Mouse (Mus musculus): ENCODE measurements around the gene Pik3r6. TPM values are rescaled to one million over a fixed set of nuclear protein-coding genes. Genes with fewer than 3 reads are reported as not detected.

The Pik3r6 gene
- total RNA-seq, 2 experiments from 2014 or later = 1.5 to 1.7 TPM

DNA sequence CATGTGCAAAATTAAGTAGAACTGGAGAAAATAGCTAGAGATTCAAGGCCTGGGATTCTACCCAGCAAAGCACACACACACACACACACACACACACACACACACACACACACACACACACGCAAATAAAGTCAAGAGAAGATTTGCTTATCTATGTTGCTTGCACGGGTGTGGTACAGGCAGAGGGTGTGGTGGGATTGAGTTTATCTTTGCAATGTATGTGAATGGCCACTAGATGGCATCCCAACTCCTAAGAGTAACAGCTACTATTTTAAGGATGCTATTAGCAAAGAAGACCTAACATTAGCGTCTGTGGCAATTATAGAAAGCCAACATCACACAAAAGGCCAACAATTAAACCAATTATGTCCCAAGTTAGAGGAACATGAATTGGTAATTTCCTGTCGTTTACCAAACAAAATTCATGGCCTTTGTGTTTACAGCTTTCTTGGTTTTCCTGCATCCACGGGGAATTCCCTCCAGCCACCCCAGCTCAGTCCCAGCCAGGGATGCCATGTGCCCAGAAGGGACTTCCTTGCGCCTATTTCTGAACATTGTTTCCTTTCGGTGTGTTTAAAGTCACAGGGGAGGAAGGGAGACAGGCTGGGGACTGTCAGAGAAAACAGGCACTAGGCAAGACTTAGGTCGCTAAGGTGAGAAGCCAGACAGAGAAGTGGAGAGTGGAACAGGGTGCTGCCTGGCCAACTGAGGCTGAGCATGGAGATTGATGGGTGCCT, 17.4 kb upstream of the Pik3r6 start:
- no peak; the same call in 1 of the 2 replicates for ATAC-seq (replicated peaks; ENCODE audit: low FRiP score, poor library complexity, severe bottlenecking)

DNA sequence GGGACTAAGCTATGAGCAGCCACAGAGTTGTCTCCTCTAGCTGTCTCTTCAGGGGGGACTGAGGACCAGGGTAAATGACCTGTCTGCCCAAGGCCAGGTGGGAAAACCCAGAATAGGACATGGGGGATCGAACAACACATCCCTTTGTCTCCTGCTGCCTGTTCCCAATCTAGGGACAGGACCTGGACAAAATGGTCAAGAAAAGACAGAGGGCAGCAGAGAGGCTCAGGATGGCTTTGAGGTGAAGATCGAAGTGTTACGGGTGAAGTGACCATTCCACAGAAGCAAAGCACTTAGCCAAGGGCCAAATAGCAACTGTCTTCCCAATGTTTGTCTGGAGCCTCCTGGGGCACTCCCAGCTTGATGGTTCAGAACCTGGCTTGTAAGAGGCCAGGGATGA, 16.7 kb upstream of the Pik3r6 start:
- no peak for ATAC-seq (replicated peaks; ENCODE audit: low FRiP score, poor library complexity, severe bottlenecking)

DNA sequence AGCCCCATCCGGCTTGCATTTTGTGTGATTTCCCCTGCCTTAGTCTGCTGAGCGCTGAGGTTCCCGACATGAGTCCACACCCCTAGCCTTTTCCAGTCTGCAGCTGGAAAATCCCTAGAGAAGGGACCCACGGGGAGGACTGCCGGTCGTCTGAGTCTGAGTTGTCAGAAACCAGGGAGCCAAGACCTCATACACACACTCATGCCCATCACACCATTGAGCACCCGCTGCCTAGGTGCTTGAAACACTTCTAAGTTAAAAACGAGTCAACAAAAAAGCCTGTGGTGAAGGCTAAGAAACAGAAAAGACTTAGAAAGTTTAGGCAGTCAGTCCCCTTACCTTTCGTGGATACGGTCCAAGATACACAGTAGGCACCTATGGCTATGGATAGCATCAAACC, 15.1 kb upstream of the Pik3r6 start:
- no peak for ATAC-seq (replicated peaks; ENCODE audit: low FRiP score, poor library complexity, severe bottlenecking)

DNA sequence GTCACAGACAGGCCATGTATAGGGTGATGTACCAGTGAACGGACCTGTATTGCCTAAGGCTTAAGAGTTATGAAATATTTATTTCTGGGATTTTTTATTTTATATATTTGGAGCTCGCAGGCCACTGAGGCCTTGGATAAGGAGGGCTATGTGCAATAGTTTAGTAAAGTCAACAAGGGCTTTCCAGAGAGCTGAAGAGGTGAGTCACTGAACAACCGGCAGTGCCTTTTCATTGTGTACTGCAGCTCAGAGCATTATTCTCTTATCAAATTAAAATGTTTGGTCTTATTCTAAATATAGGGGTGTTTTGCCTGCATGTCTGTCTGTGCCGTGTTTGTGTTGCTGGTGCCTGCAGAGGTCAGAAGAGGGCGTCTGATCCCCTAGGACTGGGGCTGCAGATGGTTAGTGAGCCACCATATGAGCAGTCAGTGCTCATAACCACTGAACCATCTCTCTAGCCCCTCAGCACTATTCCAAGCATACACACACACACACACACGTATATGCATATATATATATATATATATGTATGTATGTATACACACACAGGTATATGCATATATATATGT, 14.5 kb upstream of the Pik3r6 start:
- ATAC-seq (replicated peaks; ENCODE audit: low FRiP score, poor library complexity, severe bottlenecking) = no peak

DNA sequence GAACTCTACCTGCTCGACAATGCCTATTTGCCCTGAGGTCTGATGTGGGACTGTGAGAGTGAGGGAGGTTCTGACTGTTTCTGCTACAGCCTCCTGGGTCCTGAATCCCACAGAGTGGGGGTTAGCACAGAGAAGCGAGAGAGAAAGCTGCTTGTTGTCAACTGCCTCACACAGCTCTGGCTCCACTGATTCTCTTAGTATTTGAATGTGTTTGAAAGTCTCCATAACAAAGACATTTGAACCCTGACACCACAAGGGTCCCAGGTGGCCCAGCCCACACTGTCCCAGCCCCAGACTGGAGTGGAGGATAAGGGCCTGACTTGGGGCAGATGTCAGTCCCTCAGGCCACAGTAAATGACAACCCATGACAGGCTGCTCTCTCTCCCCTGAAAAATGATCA, 13.6 kb upstream of the Pik3r6 start:
- no peak for ATAC-seq (replicated peaks; ENCODE audit: low FRiP score, poor library complexity, severe bottlenecking)

DNA sequence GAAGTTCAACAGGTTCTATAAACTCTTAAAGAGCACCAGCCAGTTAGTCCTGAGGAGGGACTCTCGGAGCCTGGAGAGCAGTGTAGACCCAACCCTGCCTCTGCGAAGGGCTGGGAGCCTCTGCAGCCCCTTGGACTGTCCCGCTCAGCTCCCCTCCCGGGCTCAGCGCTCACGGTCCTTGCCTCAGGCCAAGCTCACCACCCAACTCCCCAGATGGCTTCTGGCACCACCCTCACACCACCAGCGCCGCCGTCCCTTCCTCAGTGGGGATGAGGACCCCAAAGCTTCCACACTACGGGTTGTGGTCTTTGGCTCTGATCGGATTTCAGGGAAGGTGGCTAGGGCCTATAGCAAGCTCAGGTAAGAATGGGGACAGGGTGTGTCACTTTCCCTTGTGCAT, 10.2 kb upstream of the Pik3r6 start:
- ATAC-seq (replicated peaks; ENCODE audit: low FRiP score, poor library complexity, severe bottlenecking) = no peak

DNA sequence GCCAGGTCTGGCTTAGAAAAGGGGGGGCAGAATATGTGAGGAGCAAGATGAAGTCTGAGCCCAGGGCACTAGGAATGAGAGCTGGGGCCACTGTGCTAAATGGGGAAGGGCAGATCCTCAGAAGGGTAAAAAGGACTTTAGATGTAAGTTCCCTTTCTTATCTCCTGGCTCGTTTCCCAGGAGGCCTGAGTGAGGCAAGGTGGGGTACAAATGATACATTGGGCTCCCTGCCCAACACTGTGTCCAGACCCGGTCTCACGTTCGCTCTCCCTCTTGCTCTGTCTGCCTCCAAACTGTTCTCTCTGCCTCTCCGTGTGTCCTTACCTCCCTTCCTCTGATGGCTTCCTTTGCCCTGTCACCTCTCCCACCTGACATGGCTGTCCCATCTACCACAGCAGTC, 9.1 kb upstream of the Pik3r6 start:
- ATAC-seq (replicated peaks; ENCODE audit: low FRiP score, poor library complexity, severe bottlenecking) = no peak

DNA sequence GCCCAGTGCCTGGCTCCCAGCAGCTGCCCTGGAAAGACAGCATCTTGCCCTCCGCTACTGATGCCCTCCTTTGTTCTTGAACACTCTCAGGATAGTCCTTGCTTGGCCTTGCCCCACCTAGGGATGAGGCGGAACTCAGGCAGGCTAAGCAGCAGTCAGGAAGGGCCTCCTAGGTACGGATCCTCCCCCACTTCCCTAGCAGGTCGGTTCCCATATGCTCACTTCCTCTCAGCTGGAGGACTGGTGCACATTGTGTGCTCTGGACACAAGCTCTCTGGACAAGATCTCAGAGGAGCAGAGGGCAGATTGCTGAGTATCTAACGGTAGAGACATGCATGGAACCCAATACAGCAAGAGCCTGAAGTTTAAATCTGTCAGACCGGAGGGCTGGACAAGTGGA, 5.7 kb upstream of the Pik3r6 start:
- no peak for ATAC-seq (replicated peaks; ENCODE audit: low FRiP score, poor library complexity, severe bottlenecking)

DNA sequence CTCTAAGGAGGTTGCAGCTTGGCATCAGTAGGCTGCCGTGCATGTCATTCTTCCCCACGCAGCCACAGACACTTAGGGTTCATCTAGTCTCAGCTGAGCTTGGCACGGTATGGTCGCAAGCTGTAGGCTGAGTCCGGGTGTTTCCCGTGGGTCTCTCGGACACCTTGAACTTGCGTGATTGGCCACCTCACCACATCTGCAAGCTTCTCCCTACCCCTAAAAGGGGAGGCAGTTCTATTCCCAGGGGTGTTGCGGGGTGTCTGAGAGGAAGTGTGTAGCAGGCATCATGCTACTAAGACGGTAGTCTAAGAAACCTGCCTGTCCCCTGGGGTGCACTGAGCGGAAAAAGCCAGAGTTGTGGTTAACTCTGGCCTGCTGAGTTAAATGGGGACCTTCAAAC, 4.3 kb upstream of the Pik3r6 start:
- no peak for ATAC-seq (replicated peaks; ENCODE audit: low FRiP score, poor library complexity, severe bottlenecking)

DNA sequence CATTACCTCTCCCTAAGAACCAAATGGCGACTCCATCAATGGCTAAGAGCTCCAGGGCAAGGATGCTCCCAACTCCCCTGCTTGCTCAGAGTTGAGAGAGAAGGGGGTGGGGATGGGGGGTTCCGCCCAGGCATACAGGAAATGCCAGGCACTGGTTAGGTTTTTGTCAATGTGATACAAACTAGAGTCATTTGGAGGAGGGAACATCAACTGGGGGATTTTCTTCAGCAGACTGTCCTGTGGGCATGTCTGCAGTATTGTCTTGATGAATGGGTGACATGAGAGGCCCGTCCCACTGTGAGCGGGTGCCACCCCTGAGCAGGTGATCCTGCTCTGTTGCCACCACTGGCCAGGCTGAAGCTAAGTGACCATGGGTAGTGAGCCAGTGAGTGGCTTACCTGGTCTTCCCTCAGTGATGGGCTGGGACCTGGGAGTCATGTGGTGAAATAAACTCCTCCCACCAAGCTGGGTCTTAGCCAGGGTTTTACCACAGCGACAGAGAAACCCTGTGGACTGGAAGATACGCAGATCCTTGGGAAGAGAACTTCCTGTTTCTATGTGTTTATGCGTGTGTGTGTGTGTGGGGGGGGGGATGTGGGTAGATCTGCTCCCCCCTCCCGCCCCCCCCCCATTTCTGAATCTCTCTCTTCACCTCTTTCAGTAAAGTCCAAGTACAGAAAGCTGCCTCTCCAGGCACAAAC, 3.7 kb upstream of the Pik3r6 start:
- no peak for ATAC-seq (replicated peaks; ENCODE audit: low FRiP score, poor library complexity, severe bottlenecking)

DNA sequence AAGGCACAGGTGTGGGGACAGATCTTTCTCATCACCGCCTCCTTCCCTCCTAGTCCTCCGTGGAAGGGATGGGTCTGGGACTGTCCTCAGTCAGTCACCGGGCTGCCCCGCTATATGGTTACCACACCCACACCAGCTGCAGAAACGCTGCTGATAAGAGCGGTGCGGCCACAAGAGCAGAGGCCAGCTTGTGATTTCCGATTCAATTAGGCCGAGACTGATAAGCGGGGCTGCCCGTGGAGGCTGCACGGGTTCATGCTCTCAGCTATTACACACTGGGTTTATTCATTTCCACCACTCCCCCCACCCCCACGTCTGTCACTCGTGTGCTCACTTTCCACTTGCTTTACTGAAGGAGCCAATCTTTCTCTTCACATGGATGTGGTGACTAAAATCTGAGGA, 1.9 kb upstream of the Pik3r6 start:
- ATAC-seq (replicated peaks; ENCODE audit: low FRiP score, poor library complexity, severe bottlenecking) = no peak

DNA sequence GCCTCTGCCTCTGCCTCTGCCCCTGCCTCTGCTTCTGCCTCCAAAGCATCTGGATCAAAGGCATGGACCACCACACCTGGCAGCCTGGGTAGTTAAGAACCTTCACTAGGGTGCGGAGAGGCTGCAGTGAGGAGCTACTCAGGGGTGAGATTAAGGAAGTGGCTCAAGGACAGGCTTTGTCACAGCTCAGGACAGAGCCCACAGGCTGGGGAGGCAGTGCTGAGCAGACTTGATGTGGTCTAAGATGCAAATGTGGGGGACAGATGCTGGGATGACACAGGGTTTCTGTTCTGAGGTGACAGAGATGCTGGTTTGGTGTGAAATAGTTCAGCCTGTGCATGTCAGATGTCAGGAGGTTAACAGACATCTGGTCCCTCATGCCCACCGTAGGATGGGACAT, 411 bp upstream of the Pik3r6 start:
- ATAC-seq (replicated peaks; ENCODE audit: low FRiP score, poor library complexity, severe bottlenecking) = no peak

DNA sequence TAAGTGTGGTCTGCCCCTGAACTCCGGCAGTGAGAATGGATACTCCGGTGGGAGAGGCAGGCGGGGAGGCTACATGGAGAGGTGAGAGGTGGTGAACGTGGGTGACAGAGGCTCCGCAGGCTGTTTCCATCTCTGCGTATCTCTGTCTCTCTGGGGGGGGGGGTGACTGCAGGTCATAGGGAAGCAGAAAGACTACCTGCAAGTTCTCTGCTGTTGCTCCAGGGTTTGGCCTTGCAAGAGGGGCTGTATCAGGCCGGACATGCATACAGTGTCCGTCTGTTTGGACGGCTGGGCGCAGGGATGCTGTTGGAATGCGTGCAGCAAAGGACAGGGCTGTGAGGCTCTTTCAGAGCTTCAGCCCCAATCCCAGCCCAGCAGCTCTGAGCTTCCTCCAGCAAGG, 2.1 kb downstream of the Pik3r6 start:
- ATAC-seq (replicated peaks; ENCODE audit: low FRiP score, poor library complexity, severe bottlenecking) = no peak

DNA sequence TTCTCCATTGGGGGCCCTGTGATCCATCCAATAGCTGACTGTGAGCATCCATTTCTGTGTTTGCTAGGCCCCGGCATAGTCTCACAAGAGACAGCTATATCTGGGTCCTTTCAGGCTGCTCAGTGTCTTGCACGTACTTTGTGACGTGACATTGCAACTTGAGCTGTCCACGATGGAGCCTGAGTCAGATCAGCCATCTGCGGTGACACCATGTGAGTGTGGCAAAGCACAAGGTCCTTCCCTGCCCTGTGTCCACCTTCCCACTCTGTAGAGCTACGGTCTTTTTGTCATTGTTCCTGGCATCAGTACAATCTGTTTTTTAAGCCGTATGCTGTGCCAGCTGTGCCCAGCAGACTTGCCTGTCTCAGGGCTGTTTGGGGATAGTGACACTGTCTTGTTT, 4.4 kb downstream of the Pik3r6 start:
- ATAC-seq (replicated peaks; ENCODE audit: low FRiP score, poor library complexity, severe bottlenecking) = no peak

DNA sequence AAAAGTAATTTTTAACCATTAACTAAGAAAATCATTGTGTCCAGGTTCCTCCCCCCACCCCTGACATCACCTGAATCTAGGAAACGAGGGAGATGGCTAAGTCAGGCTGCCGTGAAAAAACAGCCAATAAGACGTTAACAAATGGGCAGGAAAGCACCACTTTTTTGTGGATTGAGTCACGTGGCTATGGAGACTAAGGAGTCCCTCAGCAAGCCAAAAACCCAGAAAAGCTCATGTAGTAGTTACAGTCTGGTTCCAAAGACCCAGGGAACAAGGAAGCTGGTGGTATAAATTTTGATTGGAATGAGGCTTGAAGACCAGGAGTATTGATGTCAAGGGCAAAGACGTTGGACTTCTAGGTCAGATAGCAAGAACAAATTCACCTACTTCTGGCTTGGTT, 5.8 kb downstream of the Pik3r6 start:
- ATAC-seq (replicated peaks; ENCODE audit: low FRiP score, poor library complexity, severe bottlenecking) = no peak

DNA sequence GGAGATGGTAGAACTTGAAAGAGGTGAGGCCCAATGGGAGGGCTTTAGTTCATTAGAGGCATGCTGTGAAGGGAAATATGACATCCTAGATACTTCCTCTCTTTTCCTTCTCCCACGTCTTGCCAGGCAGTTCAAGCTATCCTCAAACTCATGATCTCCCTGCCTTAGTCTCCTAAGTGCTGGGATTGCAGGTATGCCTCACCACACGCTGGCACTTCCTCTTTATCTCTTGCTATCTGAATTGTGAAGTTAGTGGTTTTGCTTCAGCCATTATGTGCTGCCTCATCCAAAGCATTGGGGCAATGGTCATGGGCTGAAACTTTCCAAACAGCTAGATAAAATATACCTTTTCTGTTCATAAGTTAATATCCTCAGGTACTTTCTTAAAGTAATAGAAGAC, 6.4 kb downstream of the Pik3r6 start:
- ATAC-seq (replicated peaks; ENCODE audit: low FRiP score, poor library complexity, severe bottlenecking) = no peak

DNA sequence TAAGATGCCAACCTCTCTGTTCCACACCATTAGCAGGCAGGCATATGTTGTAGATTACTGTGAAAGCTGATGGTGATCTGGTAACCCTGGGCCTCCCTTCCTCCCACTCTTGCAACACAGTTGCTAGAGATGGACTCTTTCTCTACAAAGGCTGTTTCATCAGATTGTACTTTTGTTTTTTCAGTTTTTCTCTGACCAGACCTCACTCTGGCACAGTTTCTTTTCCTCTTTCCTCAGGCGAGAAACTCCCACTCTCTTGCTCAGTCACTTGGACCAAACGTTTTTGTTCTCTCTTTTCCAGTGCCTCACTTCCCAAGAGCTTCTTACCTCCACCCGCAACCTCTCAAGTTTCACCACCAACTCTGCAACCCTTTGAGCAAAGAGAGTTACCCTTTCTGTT, 11.2 kb downstream of the Pik3r6 start:
- no peak for ATAC-seq (replicated peaks; ENCODE audit: low FRiP score, poor library complexity, severe bottlenecking)

DNA sequence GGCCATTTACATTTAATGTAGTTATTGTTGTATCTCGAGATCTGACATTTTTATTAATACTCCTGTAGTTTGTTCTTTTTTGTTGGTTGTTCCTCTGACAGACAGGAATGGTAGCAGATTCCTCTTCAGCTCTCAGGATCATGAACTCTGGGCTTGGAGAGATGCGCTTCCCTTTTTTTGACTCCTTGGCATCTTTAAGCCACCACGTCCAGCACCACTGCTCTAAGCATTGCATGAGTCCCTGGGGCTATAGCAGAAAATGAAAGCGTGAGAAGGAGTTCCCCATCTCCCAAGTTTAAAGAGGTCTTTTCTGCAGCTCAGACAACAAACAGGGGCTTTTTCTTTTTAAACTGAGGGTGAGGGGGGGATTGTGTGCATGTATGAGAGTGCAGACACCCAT, 16.5 kb downstream of the Pik3r6 start:
- ATAC-seq (replicated peaks; ENCODE audit: low FRiP score, poor library complexity, severe bottlenecking) = no peak

DNA sequence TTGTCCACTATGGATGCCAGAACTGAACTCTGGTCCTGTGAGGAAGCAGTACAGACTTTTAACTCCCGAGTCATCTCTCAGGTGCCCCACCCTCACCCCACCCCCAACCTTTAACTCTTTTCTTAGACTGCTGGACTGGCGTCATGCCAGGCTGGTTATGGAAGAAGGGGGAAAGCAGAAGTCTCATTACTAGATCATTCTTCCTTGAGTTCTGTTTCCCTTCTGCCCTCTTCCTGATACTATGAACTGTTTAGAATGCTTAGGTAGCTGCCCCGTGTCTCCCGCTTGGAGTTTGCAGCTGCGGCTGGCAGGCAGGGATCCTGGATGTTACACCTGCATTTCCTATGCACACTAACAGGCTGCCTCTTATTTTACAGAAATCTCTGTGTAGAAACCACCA, 17.0 kb downstream of the Pik3r6 start:
- ATAC-seq (replicated peaks; ENCODE audit: low FRiP score, poor library complexity, severe bottlenecking) = no peak

DNA sequence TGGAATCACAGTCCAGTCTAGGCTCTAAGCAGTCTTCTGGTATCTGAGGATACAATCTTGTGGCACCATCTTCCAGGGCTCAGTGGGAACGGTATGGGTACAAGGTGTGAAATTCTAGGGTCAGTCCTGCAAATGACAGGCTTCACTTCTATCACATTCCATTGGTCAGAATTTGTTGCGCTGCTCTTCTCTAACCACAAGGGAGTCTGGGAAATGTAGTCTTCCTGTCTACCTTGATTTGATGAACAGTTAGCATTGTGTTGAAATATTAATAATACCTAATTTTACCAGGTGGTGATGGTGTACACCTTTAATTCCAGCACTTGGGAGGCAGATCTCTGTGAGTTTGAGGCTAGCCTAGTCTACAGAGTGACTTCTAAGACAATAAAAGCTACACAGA, 17.6 kb downstream of the Pik3r6 start:
- no peak for ATAC-seq (replicated peaks; ENCODE audit: low FRiP score, poor library complexity, severe bottlenecking)

DNA sequence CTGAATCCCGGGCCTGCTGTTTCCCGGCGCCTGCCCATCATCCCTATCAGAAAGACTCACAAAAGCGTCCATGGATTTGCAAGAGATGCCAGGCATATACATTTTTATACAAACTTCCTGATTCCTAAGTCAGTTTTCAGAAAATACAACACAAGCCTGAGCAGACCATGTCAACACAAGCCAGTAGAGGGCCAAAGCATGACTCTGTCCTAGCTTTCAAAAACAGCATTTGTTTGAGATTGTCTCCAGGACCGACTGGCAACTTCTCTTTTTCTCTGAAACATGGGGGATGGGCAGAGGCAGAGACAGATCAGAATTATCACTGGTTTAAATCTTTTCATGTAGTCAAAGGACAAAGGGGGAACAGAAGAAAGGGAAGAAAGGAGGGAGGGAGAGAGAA, 18.5 kb downstream of the Pik3r6 start:
- no peak for ATAC-seq (replicated peaks; ENCODE audit: low FRiP score, poor library complexity, severe bottlenecking)
